Mouse (Mus musculus): ENCODE data around the gene Gm26727.
"Not testable (repeated sequence)": the region's sequence is repeated elsewhere in the genome, so short reads cannot be mapped to it uniquely, and the experiment has no call there.

The Gm26727 gene

DNA sequence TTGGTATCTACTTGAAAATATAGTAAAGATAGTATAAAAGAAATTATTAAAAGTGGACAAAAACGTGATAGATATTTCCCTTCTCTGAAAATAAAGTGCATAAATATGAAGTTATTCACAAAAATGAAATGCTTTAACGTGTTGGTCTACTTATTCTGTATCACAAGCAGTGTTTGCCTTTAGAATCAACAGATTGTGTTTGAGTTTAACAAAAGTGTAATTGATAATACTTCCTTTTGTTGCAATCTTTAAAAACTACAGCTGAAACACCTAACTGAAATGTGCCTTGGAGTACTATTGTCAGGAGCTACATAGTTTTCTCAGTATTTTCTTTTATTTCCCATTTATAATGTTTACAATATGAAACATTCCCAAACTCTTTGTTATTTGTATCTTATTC lies at the start of gene Gm26727:
Gene Gm26727 (minus strand): TSS at position 101 of the 400 bp plus-strand sequence.
- DNase-seq = no peak

DNA sequence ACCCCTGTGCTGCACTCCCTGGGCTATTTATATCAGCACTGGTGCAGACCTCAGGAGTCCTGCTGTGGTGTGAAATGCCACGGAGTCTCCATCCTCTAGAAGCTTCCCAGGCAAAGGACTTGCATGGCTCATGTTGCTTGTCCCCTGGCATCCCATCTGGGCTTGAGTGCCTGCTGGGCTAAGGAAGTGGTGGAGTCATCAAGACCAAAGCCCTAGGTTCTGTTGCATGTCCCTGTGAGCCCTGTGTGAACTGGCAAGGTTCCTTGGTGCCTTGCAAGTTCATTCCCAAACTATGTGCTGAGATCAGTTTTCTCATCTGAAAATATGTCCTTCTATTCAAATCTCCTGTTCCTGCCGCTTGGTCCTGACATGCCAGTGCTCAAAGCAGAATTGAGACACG lies 48.1 kb upstream of the Gm26727 start:
- no peak for DNase-seq

DNA sequence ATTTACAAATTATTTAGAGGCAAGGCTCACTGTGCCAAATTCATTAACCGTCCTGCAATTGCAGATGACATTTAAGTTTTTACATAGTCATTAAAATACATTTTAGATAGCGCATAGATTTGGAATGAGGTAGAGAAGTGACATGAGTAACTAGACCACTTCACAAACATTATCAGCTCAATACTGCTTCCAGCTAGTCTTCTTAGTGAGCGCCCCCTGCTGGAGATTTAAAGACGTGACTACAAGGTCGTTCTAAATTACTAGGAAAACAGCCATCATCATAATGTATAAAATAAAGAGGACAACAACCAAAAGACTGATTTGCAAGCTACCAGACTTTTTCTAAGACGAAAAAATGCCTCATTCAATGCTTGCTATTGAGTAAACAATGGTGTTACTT lies 44.8 kb upstream of the Gm26727 start:
- peak; percentile 70 to 72 for DNase-seq

DNA sequence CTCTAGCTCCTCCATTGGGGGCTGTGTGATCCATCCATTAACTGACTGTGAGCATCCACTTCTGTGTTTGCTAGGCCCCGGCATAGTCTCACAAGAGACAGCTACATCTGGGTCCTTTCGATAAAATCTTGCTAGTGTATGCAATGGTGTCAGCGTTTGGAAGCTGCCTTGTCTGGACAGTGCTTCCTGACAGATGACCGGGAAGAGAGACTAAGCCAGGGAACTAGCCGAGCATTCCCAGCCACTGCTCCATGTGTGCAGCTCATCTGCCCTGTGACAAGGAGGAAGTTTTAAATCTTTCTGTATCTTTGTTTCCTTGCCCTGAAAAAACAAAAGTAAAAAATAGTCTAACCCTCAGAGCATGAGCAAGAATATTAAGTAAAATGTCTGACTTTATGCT lies 37.0 kb upstream of the Gm26727 start:
- peak; percentile 19 to 54 for DNase-seq

DNA sequence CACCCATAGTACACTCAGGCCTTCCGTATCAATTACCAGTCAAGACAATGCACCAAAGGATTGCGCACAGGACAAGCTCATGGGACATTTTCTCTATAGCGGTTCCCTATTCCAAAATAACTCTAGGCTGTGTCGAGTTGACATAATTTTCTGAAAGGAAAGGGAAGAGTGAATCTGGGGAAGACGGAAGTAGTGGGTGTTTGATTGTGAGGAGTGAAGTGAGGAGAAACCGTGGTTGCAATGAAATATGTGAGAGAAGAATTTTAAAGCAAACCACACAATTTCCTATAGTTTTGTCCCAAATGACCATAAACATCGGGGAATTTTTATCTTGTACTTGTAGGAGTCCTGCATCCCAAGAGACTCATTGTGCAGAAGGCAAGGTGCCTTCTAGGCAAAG lies 34.1 kb upstream of the Gm26727 start:
- no peak for DNase-seq

DNA sequence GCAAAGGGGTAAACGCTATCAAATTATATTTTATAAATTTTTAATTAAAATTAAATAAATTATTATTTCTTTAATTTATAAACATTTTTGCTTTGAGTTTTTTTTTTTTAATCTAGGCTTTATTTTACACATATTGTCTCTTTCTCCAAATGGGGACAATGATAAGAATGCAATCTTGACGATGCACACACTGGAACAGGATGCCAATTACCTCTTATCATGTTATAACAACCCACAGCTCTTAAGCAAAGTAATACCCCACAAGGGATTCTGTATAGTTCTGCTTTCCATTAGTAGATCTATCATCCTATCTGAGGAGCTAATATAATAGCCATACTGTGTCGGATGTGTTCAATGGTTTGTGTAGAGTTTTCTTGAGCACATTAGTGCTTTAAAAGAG lies 27.9 kb upstream of the Gm26727 start:
- no peak for DNase-seq

DNA sequence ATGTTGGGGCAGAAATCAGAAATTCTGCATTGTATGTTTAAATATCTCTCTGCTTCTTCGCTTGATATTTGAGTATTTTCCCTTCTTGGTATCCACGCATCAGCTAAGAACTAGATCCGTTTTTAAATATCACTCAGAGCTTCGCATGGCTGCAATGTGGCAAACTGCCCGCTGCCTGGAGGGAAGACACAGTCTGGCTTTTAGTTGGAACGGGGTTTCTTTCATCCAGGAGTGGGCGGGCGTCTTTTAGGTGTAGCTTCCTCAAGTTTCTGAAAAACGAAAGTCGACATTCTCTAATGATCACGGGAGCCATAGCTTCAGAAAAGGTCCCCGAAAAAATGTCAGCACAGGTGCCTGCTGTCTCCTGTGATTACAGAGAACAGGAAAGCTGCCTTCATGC lies 14.2 kb upstream of the Gm26727 start:
- peak in 1 of 2 experiments; percentile 7 for DNase-seq

DNA sequence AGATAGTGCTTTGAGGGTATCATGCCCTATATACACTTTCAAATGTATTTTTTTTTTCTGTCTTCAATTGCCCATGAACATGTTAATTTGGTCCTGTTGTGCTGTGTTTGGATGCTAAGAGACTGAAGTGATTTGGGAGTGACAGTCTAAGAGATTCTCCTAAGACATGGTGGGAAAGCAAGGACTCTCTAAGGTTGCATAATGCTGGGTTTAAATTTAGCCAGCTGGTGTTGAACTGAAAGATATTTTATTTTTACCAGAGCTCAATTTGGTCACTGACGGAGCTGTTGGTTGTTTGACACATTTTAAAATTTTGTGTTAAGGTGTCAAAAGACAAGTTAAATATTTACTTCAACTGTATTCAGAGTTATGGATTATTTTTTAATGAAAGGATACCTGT lies 13.8 kb upstream of the Gm26727 start:
- DNase-seq = no peak

DNA sequence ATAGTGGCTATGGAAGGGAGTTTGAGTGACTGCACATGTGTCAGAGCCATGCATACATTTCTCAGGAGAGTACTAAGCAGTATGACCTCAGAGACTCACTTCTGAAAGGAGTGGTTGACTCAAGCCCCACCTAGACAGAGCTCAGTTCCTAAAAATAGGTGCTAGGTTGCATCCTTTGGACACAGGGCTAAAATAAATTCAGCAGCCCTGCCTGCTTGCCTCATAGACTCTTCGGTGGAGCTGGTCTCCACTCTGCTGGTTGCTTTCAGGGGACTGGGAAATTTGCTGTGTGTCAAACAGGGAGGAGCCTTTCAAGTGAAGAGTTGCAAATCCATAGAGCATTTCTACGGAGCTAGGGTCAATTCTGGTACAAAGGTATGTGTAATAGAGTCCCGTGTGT lies 12.8 kb upstream of the Gm26727 start, which contains the start of gene Xirp2:
Gene Xirp2 (plus strand): TSS at position 223 of the 400 bp plus-strand sequence.
- no peak for DNase-seq

DNA sequence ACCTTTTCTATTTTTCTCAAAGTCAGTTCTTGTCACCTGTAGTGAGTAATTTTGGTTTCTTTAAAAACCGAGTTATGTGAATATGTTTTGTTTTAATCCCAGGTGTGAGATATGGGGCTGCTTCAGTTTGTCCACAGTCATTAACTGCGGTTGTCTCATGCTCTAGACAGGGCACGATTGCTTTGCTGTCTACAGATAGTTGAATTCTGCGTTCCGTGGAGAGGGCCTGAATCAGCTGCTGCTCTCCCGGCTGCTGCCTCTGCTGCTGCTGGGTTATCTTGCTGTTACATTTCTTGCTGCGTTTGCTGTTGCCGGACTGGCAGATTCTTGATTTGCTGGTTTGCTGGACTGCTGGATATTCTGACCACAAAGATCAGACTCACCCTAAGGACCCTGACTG lies 5.3 kb upstream of the Gm26727 start:
- DNase-seq = no peak

DNA sequence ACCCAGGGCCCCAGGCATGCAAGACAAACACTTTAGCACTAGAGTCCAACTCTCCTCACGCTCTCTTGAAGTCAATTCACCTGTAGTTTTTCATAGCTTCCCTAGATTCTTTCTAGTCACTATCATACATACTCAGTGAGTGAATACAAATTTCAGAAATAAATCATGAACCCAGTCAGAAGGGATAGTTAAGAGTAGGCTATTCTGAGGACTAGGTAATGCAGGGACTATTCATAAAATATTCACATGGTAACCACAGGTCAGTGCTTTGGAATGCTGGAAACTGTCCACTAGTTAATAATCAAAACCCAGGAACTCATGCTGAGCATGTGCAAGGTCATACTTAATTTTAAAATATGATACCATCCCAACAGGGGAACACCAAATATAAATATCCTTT lies 10.2 kb downstream of the Gm26727 start:
- no peak for DNase-seq

DNA sequence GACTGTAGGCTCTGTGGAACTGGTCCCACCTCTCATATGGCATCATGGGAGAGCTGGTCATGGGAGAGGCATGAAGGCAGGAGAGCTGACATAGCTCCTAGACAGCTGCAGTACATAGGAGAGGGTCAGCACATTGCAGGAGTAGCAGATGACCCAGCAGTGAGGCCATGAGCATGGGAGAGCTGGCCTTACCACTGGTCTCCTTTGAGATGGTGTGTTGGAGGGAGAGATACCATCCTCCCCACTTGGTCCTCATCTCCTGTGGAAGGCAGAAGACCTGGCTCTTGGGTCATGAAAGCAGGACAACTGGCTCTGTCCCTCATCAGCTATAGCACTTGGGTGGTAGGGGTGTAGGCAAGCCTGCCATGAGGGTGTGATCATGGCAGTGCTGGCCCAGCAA lies 12.1 kb downstream of the Gm26727 start:
- no peak for DNase-seq

DNA sequence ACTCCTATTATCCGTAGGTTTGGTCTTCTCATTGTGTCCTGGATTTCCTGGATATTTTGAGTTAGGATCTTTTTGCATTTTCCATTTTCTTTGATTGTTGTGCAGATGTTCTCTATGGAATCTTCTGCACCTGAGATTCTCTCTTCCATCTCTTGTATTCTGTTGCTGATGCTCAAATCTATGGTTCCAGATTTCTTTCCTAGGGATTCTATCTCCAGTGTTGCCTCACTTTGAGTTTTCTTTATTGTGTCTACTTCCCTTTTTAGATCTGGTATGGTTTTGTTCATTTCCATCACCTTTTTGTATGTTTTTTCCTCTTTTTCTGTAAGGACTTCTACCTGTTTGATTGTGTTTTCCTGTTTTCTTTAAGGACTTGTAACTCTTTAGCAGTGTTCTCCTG lies 19.6 kb downstream of the Gm26727 start, which contains the start of gene Gm21830:
Gene Gm21830 (plus strand): TSS at position 301 of the 400 bp plus-strand sequence.
- not testable (repeated sequence) for DNase-seq

All from kidney, postnatal 4 days (tissue).